Mouse (Mus musculus) kidney, adult 9 months (tissue): ENCODE measurements around the gene Mtif2.

Source experiments
- DNase-seq: peaks from one replicate; pipeline ENCODE4 v3.0.0; 2022

The Mtif2 gene

DNA sequence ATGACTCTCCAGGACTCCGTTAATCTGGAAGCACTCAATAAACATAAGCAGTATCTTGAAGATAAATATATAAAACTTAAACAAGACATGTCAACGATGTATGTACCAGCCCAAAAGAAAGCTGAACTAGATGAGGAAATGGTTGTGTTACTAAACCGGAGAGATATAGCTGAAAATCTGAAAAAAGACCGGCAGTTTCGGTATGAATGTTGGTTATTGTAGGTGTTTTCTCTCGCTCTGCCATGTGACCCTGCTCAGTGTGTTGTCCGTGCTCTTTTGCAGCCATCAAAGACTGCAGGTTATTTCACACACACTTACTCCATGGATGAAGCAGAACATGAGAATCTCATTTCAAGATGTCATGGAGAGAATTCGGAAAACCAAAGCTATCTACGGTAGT is 34.2 kb downstream of the Mtif2 start:
- no peak for DNase-seq

GRCm38 (mm10) chr11:29560990-29561389 is 34.8 kb downstream of the Mtif2 start:
- DNase-seq, result no peak

GRCm38 (mm10) chr11:29563406-29563805 is 37.2 kb downstream of the Mtif2 start:
- DNase-seq, result peak; percentile 52

GRCm38 (mm10) chr11:29571536-29571935 is 45.3 kb downstream of the Mtif2 start:
- DNase-seq, result no peak

GRCm38 (mm10) chr11:29572656-29573055 is 46.4 kb downstream of the Mtif2 start:
- peak; percentile 51 for DNase-seq

DNA sequence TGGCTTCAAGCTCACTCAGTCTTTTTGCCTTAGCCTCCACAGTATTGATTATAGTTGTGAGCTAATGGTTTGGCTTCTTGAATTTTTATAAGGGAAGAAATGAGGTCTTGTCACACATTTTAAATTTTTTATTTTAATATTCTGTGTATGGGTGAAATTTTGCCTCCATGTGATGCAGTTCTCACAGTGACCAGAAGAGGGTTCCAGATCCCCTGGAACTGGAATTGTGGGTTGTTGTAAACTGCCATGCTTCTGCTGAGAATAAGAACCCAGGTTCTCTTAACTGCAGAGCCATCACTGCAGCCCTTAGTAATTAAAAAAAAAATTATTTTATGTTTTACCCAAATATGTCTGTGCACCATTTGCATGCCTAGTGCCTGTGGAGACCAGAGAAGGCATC is 53.4 kb downstream of the Mtif2 start:
- peak; percentile 9 for DNase-seq
